Mouse (Mus musculus): ENCODE results near the gene Col18a1.
"Not testable (repeated sequence)": the region's sequence is repeated elsewhere in the genome, so short reads cannot be mapped to it uniquely, and the experiment has no call there.

Col18a1 gene

GRCm38 (mm10) chr10:77180110-77180509, 13.8 kb upstream of the Col18a1 start:
- no peak for DNase-seq

- DNase-seq, result no peak
These were observed 12.3 kb upstream of the Col18a1 start for GRCm38 (mm10) chr10:77178691-77179090.

GRCm38 (mm10) chr10:77170400-77170799, 4.1 kb upstream of the Col18a1 start:
- no peak for DNase-seq

DNA sequence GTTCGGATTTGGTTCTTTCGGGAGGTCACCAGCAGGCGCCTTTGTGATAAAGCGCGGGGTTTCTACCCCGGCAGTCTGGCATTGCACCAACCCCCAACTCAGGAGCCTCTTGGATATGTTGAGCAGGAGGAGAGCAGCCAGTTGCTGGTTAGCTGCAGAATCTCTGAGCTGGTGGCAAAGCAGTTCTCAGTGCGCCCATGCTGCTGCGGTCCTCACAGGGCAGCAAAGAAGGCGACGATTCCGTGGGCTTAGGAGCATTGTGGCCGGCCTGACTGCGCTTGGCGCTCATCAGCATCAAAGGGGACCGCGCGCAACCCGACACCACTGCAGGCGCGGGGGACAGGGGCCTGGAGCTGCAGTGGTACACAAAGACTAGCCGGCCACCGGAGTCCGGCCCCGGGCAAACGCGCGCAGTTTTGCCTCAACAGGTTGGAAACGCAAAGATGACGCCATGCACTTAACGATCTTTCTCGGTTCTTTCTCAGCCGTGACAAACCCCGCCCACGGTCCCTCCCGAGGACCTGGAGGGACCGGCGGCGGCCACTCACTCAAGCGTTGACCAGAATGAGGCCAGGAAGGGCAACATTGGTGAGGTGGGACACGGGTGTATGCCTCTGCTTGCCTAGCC, 916 bp downstream of the Col18a1 start:
- DNase-seq, result peak; percentile 80

GRCm38 (mm10) chr10:77164437-77165052, 1.8 kb downstream of the Col18a1 start:
- no peak for DNase-seq

DNA sequence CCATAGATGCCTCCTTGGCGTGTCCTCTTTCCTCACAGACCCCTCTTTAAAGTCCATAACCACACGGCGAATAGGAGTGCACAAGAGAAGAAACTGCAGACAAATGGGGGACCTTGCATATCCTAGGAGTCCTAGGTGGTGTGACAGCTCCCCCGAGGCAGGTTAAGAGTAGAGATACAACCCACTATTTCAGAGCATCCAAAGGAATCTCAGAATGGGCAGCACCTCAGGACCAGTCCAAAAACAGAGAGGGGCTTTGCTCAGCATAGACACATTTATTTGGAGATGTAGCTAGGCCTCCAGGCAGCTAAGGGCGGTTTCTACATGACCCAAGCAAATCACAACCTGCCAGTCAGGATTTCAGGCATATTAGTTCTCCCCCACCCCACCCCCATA, 2.3 kb downstream of the Col18a1 start:
- peak; percentile 55 for DNase-seq

DNA sequence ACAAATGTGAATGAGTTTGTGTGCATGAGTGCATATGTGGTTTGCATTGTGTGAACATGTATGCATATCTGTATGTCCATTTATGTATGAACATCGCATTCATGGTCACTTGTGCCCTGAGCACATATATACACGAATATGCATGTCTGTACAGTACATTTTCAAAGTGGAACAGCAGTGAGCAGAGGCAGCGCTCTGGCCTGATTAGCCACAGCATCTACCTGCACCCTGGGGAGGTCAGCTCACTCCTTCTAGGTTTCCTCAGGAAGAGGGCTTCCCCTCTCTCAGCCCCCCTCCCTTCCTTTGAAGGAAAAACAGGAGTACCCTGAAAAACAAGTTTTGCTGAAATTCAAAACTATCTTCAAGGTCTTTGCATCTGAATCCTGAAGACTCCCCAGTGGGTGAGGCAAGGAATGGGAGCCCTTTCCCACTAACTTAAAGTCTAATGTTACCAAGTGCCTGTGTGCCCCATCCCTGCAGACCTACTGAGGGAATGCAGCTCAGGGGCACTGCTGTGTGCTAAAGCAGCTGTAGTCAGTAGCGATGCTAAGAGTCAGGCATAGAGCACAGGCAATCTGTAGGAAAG, 2.9 kb downstream of the Col18a1 start:
- peak; percentile 59 for DNase-seq

GRCm38 (mm10) chr10:77159573-77159972, 6.8 kb downstream of the Col18a1 start:
- no peak for DNase-seq

GRCm38 (mm10) chr10:77158948-77159347, 7.4 kb downstream of the Col18a1 start:
- DNase-seq, result no peak

DNA sequence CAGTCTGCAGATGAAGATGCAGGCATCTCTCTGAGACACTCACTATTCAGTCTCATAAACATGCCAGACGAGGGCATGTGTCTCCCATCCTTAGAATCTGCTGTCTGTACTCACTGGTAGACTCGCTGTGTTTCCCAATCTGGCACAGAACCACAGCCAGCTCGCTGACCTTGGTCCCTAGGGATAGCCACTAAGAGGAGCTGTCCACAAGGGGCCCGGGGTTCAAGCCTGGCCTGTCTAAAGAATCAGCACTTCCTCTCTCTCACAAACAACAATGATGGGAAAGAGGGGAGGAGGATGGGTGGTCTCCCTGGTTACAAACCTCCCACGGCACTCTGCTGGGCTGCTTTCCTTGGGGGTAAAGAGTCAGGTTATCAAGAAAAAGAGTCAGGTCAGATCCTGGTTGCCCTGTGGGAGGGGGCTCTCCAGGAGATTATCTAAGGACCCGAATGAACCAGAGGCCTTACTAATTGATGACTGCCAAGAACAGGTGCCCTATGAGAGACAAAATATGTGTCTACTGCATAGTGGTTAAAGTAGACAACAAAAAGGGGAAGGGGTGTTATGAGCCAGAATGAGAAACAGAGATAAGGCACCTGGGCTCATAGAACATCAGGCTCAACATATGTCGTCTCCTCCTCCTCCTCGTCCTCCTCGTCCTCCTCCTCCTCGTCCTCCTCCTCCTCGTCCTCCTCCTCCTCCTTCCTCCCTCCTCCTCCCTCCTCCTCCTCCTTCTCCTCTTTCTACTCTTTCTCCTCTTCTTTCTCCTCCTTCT, 8.9 kb downstream of the Col18a1 start:
- no peak for DNase-seq

- no peak for DNase-seq
These were observed 14.1 kb downstream of the Col18a1 start for GRCm38 (mm10) chr10:77152178-77152621.

DNA sequence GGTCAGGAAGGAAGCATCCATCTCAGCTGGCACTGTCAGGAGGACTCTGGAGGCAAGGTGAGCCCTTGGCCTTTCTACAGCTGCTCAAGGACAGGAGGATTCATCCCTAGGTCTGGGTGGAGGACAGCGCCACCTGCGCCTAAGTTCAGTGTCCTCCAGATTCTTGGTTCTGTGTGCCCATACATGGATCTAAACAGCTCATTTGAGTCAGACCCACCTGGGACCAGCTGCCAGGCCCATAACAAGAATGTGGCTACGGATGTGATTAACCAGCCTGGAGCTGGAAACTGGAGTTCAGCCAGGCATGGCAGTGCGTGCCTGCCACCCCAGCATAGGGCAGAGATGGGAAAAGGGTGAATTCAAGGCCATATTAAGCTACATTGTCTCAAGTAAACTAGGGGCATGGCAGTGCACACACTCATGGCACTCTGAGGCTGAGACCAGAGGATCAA, 14.8 kb downstream of the Col18a1 start:
- DNase-seq, result no peak

GRCm38 (mm10) chr10:77150947-77151521, 15.3 kb downstream of the Col18a1 start:
- no peak for DNase-seq

GRCm38 (mm10) chr10:77150016-77150415, 16.3 kb downstream of the Col18a1 start:
- DNase-seq, result no peak

DNA sequence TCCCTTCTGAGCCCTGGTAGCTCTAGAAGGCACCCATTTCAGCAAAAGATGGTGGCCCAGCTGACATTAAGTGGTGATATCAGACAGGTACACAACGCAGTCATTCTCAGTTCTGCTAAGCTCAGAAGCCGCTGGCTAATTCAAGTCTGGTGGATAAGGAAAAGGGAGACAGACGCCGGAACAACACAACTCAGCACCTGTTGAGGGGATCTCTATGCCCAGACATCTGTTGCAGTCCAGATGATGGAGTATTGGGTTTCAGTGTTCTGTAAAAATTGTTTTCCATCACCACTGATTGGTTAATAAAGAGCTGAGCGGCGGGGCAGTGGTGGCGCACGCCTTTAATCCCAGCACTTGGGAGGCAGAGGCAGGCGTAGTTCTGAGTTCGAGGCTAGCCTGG, 18.8 kb downstream of the Col18a1 start:
- DNase-seq, result no peak

- peak; percentile 95 for DNase-seq
These were observed 19.4 kb downstream of the Col18a1 start for GRCm38 (mm10) chr10:77146901-77147463.

- no peak for DNase-seq
These were observed 20.4 kb downstream of the Col18a1 start for GRCm38 (mm10) chr10:77145946-77146345.

GRCm38 (mm10) chr10:77144372-77144771, 22.0 kb downstream of the Col18a1 start:
- no peak for DNase-seq

DNA sequence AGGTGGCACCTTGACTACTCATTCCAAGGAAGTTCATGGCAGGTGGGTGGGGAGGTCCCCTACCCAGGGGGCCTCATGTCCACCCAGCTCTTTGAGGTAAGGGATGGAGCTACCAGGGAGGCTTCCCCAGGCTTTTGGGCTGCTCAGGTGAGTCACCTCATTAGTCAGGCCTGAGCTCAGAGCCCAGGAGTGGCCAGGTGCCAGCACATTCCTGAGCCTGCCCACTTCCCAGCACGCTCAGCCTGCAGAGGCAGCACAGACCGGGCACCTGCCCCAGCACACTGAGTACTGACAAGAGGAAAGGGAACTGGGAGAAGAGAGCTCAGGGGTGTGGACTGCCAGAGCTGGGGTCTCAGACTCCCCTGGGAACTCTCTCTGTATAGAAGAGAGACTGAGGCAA, 24.0 kb downstream of the Col18a1 start:
- DNase-seq, result no peak

- DNase-seq, result no peak
These were observed 28.0 kb downstream of the Col18a1 start for GRCm38 (mm10) chr10:77138304-77138703.

GRCm38 (mm10) chr10:77136205-77136604, 30.1 kb downstream of the Col18a1 start:
- DNase-seq, result no peak

GRCm38 (mm10) chr10:77135274-77135829, 31.0 kb downstream of the Col18a1 start:
- no peak for DNase-seq

DNA sequence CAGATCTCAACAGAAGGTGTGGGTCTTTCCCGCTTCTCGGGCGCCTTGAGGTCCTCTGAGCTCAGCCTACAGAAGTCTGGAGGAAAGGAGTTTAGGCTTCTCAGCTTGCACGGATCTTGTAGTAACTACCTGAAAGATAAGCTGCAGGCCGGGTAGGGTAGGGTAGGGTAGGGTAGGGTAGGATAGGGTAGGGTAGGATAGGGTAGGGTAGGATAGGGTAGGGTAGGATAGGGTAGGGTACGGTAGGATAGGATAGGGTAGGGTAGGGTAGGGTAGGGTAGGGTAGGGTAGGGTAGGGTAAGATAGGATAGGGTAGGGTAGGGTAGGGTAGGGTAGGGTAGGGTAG, 31.6 kb downstream of the Col18a1 start:
- not testable (repeated sequence) for DNase-seq

Data from heart, adult 11 months (tissue).